Mouse (Mus musculus) gastrocnemius, postnatal 4 days (tissue): ENCODE measurements at regions not wholly inside any gene's neighbourhood (a gene's known extent, or its start where the extent isn't known, plus 50 kb on each side); places are given as distances from the start of the nearest gene placed in this dataset.
"Not testable (repeated sequence)": the region's sequence is repeated elsewhere in the genome, so short reads cannot be mapped to it uniquely, and the experiment has no call there.

Experiments used
- DNase-seq, 2 experiments: peaks; one replicate each; pipeline ENCODE4 v3.0.0; 2021 to 2022; ENCODE audit warnings: low spot score in 2 of 2, mixed read lengths in 2 of 2

GRCm38 (mm10) chr6:6388835-6389440 is 172.0 kb upstream of the Slc25a13 start:
- DNase-seq, result no peak

GRCm38 (mm10) chr6:6387571-6387970 is 170.6 kb upstream of the Slc25a13 start:
- DNase-seq, result no peak

- DNase-seq, result no peak
Measured at GRCm38 (mm10) chr6:6384971-6385370, 168.0 kb upstream of the Slc25a13 start.

- no peak for DNase-seq
Measured at GRCm38 (mm10) chr6:6384441-6384840, 167.5 kb upstream of the Slc25a13 start.

- no peak for DNase-seq
Measured at GRCm38 (mm10) chr6:6372421-6372820, 155.4 kb upstream of the Slc25a13 start.

- DNase-seq, result no peak
Measured at GRCm38 (mm10) chr6:6371444-6372093, 154.6 kb upstream of the Slc25a13 start.

- no peak for DNase-seq
Measured at GRCm38 (mm10) chr6:6364037-6364436, 147.1 kb upstream of the Slc25a13 start.

- DNase-seq, result no peak
Measured at GRCm38 (mm10) chr6:6362678-6363354, 145.8 kb upstream of the Slc25a13 start.

GRCm38 (mm10) chr6:6361181-6361580 is 144.2 kb upstream of the Slc25a13 start:
- DNase-seq, result not testable (repeated sequence)

- no peak for DNase-seq
Measured at GRCm38 (mm10) chr6:6357477-6357876, 140.5 kb upstream of the Slc25a13 start.

GRCm38 (mm10) chr6:6356967-6357366 is 140.0 kb upstream of the Slc25a13 start:
- no peak for DNase-seq

- DNase-seq, result no peak
Measured at GRCm38 (mm10) chr6:6335251-6335650, 118.3 kb upstream of the Slc25a13 start.

GRCm38 (mm10) chr6:6330271-6330670 is 113.3 kb upstream of the Slc25a13 start:
- no peak for DNase-seq

GRCm38 (mm10) chr6:6325516-6325915 is 108.5 kb upstream of the Slc25a13 start:
- DNase-seq, result no peak

- no peak for DNase-seq
Measured at GRCm38 (mm10) chr6:6316725-6317124, 99.8 kb upstream of the Slc25a13 start.

- DNase-seq, result no peak
Measured at GRCm38 (mm10) chr6:6313171-6313570, 96.2 kb upstream of the Slc25a13 start.

- no peak for DNase-seq
Measured at GRCm38 (mm10) chr6:6310213-6310612, 93.2 kb upstream of the Slc25a13 start.

GRCm38 (mm10) chr6:6307618-6308017 is 90.6 kb upstream of the Slc25a13 start:
- no peak for DNase-seq

GRCm38 (mm10) chr6:6303767-6304166 is 86.8 kb upstream of the Slc25a13 start:
- no peak for DNase-seq

- DNase-seq, result no peak
Measured at GRCm38 (mm10) chr6:6301001-6301510, 84.1 kb upstream of the Slc25a13 start.

GRCm38 (mm10) chr6:6298867-6299852 is 82.2 kb upstream of the Slc25a13 start:
- DNase-seq, result no peak
